Mouse (Mus musculus): ENCODE measurements around the gene Tmem107. TPM values are rescaled to one million over a fixed set of nuclear protein-coding genes. Genes with fewer than 3 reads are reported as not detected.

Gene Tmem107
- polyA plus RNA-seq, 2 experiments: 47.8 to 54.4 TPM

DNA sequence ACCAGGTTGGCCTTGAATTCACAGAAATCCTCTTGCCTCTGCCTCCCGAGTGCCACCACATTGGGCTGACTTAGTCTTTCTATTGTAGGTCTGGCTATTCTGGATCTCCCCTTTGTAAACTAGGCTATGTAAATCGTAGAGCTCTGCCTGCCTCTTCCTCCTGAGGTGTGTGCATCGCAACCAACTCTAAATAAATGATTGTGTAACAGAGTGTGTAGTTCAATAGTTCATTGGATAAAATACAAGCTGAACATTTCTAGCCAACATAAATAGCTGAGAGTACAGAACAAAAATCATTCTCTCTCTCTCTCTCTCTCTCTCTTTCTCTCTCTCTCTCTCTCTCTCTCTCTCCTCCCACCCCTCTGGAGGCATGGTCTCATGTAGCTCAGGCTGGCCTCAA lies 44.0 kb downstream of the Tmem107 start:
- Histone ChIP-seq H3K4me2 (replicated peaks; ENCODE audit: low read depth, low read length, severe bottlenecking) (no peak overlapping the region), H3K9ac (ENCODE audit: low read depth, low read length, severe bottlenecking) (no peak overlapping the region), H3K9me3 (ENCODE audit: control insufficient read depth, low read length) (no peaks in the 10 kb centered on the region)

GRCm38 (mm10) chr11:69116843-69117242 lies 46.2 kb downstream of the Tmem107 start:
- Histone ChIP-seq H3K9ac (ENCODE audit: low read depth, low read length, severe bottlenecking) (no peak overlapping the region), H3K27me3 (ENCODE audit: control insufficient read depth, insufficient read depth, low read length) (no peaks in the 10 kb centered on the region), H3K4me3 (replicated peaks; ENCODE audit: low read length) (peak overlapping the region; percentile 60; the same call in 1 of the 2 replicates), H3K4me1 (ENCODE audit: control insufficient read depth, insufficient read depth, low read length) (peaks cover 27% of the 10 kb centered on the region), H3K4me2 (replicated peaks; ENCODE audit: low read depth, low read length, severe bottlenecking) (0 out of 2 replicates have a peak overlapping the region, but pooled peaks have one; percentile 82), H3K27ac (replicated peaks; ENCODE audit: low read depth, low read length) (no peak overlapping the region), H3K9me3 (ENCODE audit: control insufficient read depth, low read length) (no peaks in the 10 kb centered on the region), H3K36me3 (ENCODE audit: control insufficient read depth, insufficient read depth, low read length) (no peaks in the 10 kb centered on the region)
- DNase-seq (ENCODE audit: low spot score) (no peak), ATAC-seq (ENCODE audit: low FRiP score, low read depth) (no peak)
- no peak for TF ChIP-seq POLR2A (IDR thresholded peaks at IDR 0.05; ENCODE audit: borderline replicate concordance, extremely low read depth, insufficient read depth, insufficient read length)
- 52% methylated on average over 5 of the region's 5 CpGs for WGBS

More for the DNA sequence above, 44.0 kb downstream of the Tmem107 start:
- DNase-seq (ENCODE audit: low spot score) (no peak), ATAC-seq (ENCODE audit: low FRiP score, low read depth) (no peak)
- 76% methylated on average over 3 of the region's 3 CpGs for WGBS
- no peak overlapping the region for H3K27ac ChIP-seq (replicated peaks; ENCODE audit: low read depth, low read length)
- TF ChIP-seq POLR2A (IDR thresholded peaks at IDR 0.05; ENCODE audit: borderline replicate concordance, extremely low read depth, insufficient read depth, insufficient read length): no peak
- H3K27me3 ChIP-seq (ENCODE audit: control insufficient read depth, insufficient read depth, low read length): no peaks in the 10 kb centered on the region
- H3K36me3 ChIP-seq (ENCODE audit: control insufficient read depth, insufficient read depth, low read length): peaks cover under 1% of the 10 kb centered on the region; the same call in 1 of the 2 replicates
- H3K4me3 ChIP-seq (replicated peaks; ENCODE audit: low read length): no peak overlapping the region
- H3K4me1 ChIP-seq (ENCODE audit: control insufficient read depth, insufficient read depth, low read length): peaks cover 18% of the 10 kb centered on the region

DNA sequence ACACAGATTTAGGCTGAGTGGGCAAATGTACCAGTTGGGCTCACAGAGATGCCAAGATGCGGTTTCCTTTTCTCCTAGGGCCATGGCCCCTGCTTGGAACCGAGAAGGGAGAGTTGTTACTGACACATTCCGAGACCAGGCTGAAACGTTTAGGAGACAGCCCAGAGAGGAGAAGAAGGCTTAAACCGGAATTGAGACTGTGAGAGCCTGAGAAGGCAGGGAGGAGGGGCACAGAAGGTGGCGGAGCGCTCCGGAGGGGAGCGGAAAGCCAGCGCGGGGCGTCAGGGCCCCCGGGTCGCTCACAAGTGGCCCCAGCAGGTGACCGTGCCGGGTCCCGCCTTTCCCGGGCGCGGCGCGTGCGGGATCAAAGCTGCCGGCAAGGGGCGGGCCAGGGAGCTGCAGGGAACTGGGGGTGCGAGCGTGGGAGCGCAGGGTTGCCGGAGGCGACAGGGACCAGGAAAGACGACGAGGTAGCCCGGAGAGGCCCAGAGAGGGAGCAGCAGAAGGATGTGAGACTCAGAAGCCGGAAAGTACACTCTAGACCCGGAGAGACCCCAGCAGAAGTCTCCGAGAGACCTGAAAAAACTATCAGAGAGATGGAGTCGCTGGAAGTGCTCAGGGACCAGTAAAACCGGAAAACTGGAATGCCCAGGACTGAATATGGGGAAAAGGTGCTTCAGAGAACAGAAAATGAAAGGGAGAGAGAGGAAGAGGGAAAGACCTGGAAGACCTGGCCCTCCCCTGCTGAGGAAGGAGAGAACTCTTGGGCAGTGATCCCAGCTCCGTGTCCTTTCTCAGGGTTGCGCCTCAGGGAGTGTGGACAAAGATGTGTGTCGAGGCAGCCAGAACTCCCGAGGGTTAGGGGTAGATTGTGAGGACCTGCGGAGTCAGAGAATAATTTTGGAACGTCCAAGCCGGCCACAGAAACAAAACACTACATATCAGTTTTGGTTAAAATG lies 47.4 kb downstream of the Tmem107 start:
- Histone ChIP-seq H3K4me1 (ENCODE audit: control insufficient read depth, insufficient read depth, low read length) (peaks cover 22% of the 10 kb centered on the region), H3K36me3 (ENCODE audit: control insufficient read depth, insufficient read depth, low read length) (no peaks in the 10 kb centered on the region), H3K27me3 (ENCODE audit: control insufficient read depth, insufficient read depth, low read length) (no peaks in the 10 kb centered on the region), H3K9me3 (ENCODE audit: control insufficient read depth, low read length) (no peaks in the 10 kb centered on the region), H3K9ac (ENCODE audit: low read depth, low read length, severe bottlenecking) (peak overlapping the region; percentile 62), H3K4me2 (replicated peaks; ENCODE audit: low read depth, low read length, severe bottlenecking) (peak overlapping the region; percentile 82), H3K27ac (replicated peaks; ENCODE audit: low read depth, low read length) (peak overlapping the region; percentile 39), H3K4me3 (replicated peaks; ENCODE audit: low read length) (peak overlapping the region; percentile 60)
- ATAC-seq (ENCODE audit: low FRiP score, low read depth) (peak; percentile 16; the same call in 1 of the 2 replicates), DNase-seq (ENCODE audit: low spot score) (no peak)
- TF ChIP-seq POLR2A (IDR thresholded peaks at IDR 0.05; ENCODE audit: borderline replicate concordance, extremely low read depth, insufficient read depth, insufficient read length): 0 out of 2 replicates have a peak, but pooled peaks have one; percentile 9
- under 1% methylated on average over 45 of the region's 45 CpGs for WGBS

DNA sequence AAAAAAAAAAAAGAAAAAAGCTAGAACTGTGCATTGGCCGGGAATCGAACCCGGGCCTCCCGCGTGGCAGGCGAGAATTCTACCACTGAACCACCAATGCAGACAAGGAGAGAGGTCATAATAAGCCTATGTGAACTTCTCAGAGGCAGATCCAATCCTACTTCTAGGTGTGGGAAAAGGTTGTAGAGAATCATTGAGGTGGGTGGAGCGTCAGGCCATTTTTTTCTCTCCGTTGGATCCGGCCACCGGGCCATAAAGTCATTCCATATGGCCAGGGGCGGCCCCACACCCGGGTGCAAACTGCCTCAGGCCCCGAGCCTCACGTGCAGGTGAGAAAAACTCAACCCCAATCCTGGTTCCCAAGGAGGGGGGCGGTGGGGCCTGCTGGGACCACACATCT lies 48.2 kb downstream of the Tmem107 start:
- WGBS: 0% methylated on average over 15 of the region's 15 CpGs
- no peak for TF ChIP-seq POLR2A (IDR thresholded peaks at IDR 0.05; ENCODE audit: borderline replicate concordance, extremely low read depth, insufficient read depth, insufficient read length)
- Histone ChIP-seq H3K4me1 (ENCODE audit: control insufficient read depth, insufficient read depth, low read length) (peaks cover 22% of the 10 kb centered on the region), H3K27me3 (ENCODE audit: control insufficient read depth, insufficient read depth, low read length) (no peaks in the 10 kb centered on the region), H3K4me3 (replicated peaks; ENCODE audit: low read length) (peak overlapping the region; percentile 60), H3K4me2 (replicated peaks; ENCODE audit: low read depth, low read length, severe bottlenecking) (peak overlapping the region; percentile 82), H3K9me3 (ENCODE audit: control insufficient read depth, low read length) (no peaks in the 10 kb centered on the region), H3K36me3 (ENCODE audit: control insufficient read depth, insufficient read depth, low read length) (no peaks in the 10 kb centered on the region), H3K9ac (ENCODE audit: low read depth, low read length, severe bottlenecking) (no peak overlapping the region), H3K27ac (replicated peaks; ENCODE audit: low read depth, low read length) (no peak overlapping the region)
- ATAC-seq (ENCODE audit: low FRiP score, low read depth) (peak; percentile 48), DNase-seq (ENCODE audit: low spot score) (peak; percentile 94)

GRCm38 (mm10) chr11:69119446-69120155 lies 49.0 kb downstream of the Tmem107 start:
- H3K27me3 ChIP-seq (ENCODE audit: control insufficient read depth, insufficient read depth, low read length): no peaks in the 10 kb centered on the region
- no peaks in the 10 kb centered on the region for H3K9me3 ChIP-seq (ENCODE audit: control insufficient read depth, low read length)
- no peak for TF ChIP-seq POLR2A (IDR thresholded peaks at IDR 0.05; ENCODE audit: borderline replicate concordance, extremely low read depth, insufficient read depth, insufficient read length)
- H3K4me3 ChIP-seq (replicated peaks; ENCODE audit: low read length): peak overlapping the region; percentile 74
- H3K4me1 ChIP-seq (ENCODE audit: control insufficient read depth, insufficient read depth, low read length): peaks cover 22% of the 10 kb centered on the region
- no peak overlapping the region for H3K9ac ChIP-seq (ENCODE audit: low read depth, low read length, severe bottlenecking)
- DNase-seq (ENCODE audit: low spot score) (no peak), ATAC-seq (ENCODE audit: low FRiP score, low read depth) (no peak)
- no peaks in the 10 kb centered on the region for H3K36me3 ChIP-seq (ENCODE audit: control insufficient read depth, insufficient read depth, low read length)
- H3K4me2 ChIP-seq (replicated peaks; ENCODE audit: low read depth, low read length, severe bottlenecking): peak overlapping the region; percentile 90
- no peak overlapping the region for H3K27ac ChIP-seq (replicated peaks; ENCODE audit: low read depth, low read length)
- 28% methylated on average over 14 of the region's 14 CpGs for WGBS

Measured in limb, embryonic 14.5 days (tissue).